Mouse (Mus musculus) hindbrain, embryonic 12.5 days (tissue): ENCODE results near the gene Nrxn2. TPM values are rescaled to one million over a fixed set of nuclear protein-coding genes. Genes with fewer than 3 reads are reported as not detected.
A peak's percentile ranks its signal among the peaks of the same experiment; 100 is the strongest.

ENCODE experiments used
- ATAC-seq: fragments of 200-750 bp; cut with Nextera tagmentation; 2 replicates; pipeline ENCODE4 v1.8.0; 2017; ENCODE audit warnings: moderate TSS enrichment; ENCODE audit not compliant: low FRiP score
- H3K27ac ChIP-seq: fragments of 300-500 bp; sonication (generic); 2 replicates; pipeline ENCODE4 v1.5.1; 2016; ENCODE audit warnings: mild to moderate bottlenecking
- H3K27me3 ChIP-seq: fragments of 300-500 bp; sonication (generic); 2 replicates; pipeline ENCODE4 v1.6.1; 2016; ENCODE audit warnings: mild to moderate bottlenecking
- H3K36me3 ChIP-seq: fragments of 300-500 bp; sonication (generic); 2 replicates; pipeline ENCODE4 v1.6.1; 2016; ENCODE audit warnings: mild to moderate bottlenecking
- H3K4me1 ChIP-seq: fragments of 300-500 bp; sonication (generic); 2 replicates; pipeline ENCODE4 v1.6.1; 2016
- H3K4me2 ChIP-seq: fragments of 300-500 bp; sonication (generic); replicated peaks from 2 replicates; pipeline ENCODE4 v1.6.1; 2016; ENCODE audit warnings: mild to moderate bottlenecking
- H3K4me3 ChIP-seq: fragments of 300-500 bp; sonication (generic); 2 replicates; pipeline ENCODE4 v1.5.1; 2016; ENCODE audit warnings: mild to moderate bottlenecking
- H3K9ac ChIP-seq: fragments of 300-500 bp; sonication (generic); 2 replicates; pipeline ENCODE4 v1.6.1; 2016; ENCODE audit warnings: mild to moderate bottlenecking, moderate library complexity
- H3K9me3 ChIP-seq: fragments of 300-500 bp; sonication (generic); replicated peaks from 2 replicates; pipeline ENCODE4 v1.6.1; 2016; ENCODE audit warnings: mild to moderate bottlenecking
- WGBS: fragments of 180-500 bp; shearing (Covaris S2); methylation state at CpG from one replicate; pipeline ENCODE4 v1.1.7; 2016; 5-methylcytosine and 5-hydroxymethylcytosine counted together
- polyA plus RNA-seq: library from polyadenylated mRNA; unstranded; fragments of >200 nt; fragmentation: Nextera tagmentation; extraction: Ambion mirVana; gene quantifications from 2 replicates; pipeline ENCODE4 v1.2.1, GENCODE M21; 2016

Gene Nrxn2
- polyA plus RNA-seq = 21.3 and 23.0 TPM in 2 replicates

- Histone ChIP-seq H3K9ac (peak within 1 kb of the TSS; percentile 89), H3K4me2 (peak within 1 kb of the TSS; percentile 90), H3K36me3 (no peaks in the 10 kb centered on the region), H3K4me1 (peaks cover 71% of the 10 kb centered on the region), H3K9me3 (no peaks in the 10 kb centered on the region), H3K27ac (peak within 1 kb of the TSS; percentile 94), H3K4me3 (peak within 1 kb of the TSS; percentile 69), H3K27me3 (peaks cover 41% of the 10 kb centered on the region)
- under 1% methylated on average over 43 of the region's 46 CpGs for WGBS
- ATAC-seq = peak; percentile 89
Measured at GRCm38 (mm10) chr19:6418233-6418879, at the start of gene Nrxn2. Gene Nrxn2 (plus strand): TSS chr19:6418731.

DNA sequence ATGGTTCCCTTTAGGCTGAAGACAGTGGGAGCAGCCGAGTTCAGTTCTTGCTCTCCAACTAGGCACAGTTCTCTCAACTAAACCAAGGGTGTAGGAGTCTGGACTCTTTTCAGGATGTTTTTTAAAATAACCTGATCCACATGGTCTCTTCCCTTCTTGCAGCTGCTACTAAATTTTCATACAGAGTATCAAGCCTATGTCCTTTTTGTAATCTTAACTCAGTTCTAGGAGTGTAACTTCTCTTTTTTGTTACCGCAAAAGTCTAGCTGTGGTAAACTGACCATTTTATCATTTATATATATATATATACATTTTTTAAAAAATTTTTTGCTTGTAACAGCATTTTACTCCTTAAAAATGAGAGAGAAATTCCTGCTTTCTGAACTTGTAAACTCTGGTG lies 48.4 kb upstream of the Nrxn2 start:
- H3K27me3 ChIP-seq = no peaks in the 10 kb centered on the region
- WGBS = 92% methylated on average over 2 of the region's 2 CpGs
- no peak for ATAC-seq
- H3K4me3 ChIP-seq = no peak overlapping the region
- no peak overlapping the region for H3K4me2 ChIP-seq
- no peak overlapping the region for H3K9ac ChIP-seq
- H3K27ac ChIP-seq = no peak overlapping the region
- peaks cover 11% of the 10 kb centered on the region for H3K4me1 ChIP-seq
- peaks cover 93% of the 10 kb centered on the region for H3K36me3 ChIP-seq
- H3K9me3 ChIP-seq = no peaks in the 10 kb centered on the region

- Histone ChIP-seq H3K27me3 (no peaks in the 10 kb centered on the region), H3K36me3 (peaks cover 95% of the 10 kb centered on the region), H3K4me2 (no peak overlapping the region), H3K4me1 (peaks cover 2% of the 10 kb centered on the region; the same call in 1 of the 2 replicates), H3K9me3 (no peaks in the 10 kb centered on the region), H3K27ac (no peak overlapping the region), H3K9ac (no peak overlapping the region), H3K4me3 (no peak overlapping the region)
- 94% methylated on average over 3 of the region's 3 CpGs for WGBS
- no peak for ATAC-seq
Measured at GRCm38 (mm10) chr19:6372433-6372832, 46.1 kb upstream of the Nrxn2 start.

GRCm38 (mm10) chr19:6373539-6374400 lies 44.8 kb upstream of the Nrxn2 start:
- H3K27me3 ChIP-seq = no peaks in the 10 kb centered on the region
- no peak overlapping the region for H3K4me3 ChIP-seq
- no peak overlapping the region for H3K4me2 ChIP-seq
- 0 out of 2 replicates have a peak, but pooled peaks cover 6% of the 10 kb centered on the region for H3K4me1 ChIP-seq
- H3K36me3 ChIP-seq = peaks cover 96% of the 10 kb centered on the region
- 72% methylated on average over 12 of the region's 12 CpGs for WGBS
- H3K27ac ChIP-seq = no peak overlapping the region
- H3K9ac ChIP-seq = no peak overlapping the region
- H3K9me3 ChIP-seq = no peaks in the 10 kb centered on the region
- peak; percentile 12; the same call in 1 of the 2 replicates for ATAC-seq

GRCm38 (mm10) chr19:6374571-6374970 lies 44.0 kb upstream of the Nrxn2 start:
- H3K4me3 ChIP-seq = no peak overlapping the region
- H3K27ac ChIP-seq = no peak overlapping the region
- H3K36me3 ChIP-seq = peaks cover 96% of the 10 kb centered on the region
- H3K4me2 ChIP-seq = no peak overlapping the region
- WGBS = 98% methylated on average over 10 of the region's 10 CpGs
- H3K27me3 ChIP-seq = no peaks in the 10 kb centered on the region
- H3K9ac ChIP-seq = no peak overlapping the region
- ATAC-seq = no peak
- no peaks in the 10 kb centered on the region for H3K9me3 ChIP-seq
- 0 out of 2 replicates have a peak, but pooled peaks cover 6% of the 10 kb centered on the region for H3K4me1 ChIP-seq

DNA sequence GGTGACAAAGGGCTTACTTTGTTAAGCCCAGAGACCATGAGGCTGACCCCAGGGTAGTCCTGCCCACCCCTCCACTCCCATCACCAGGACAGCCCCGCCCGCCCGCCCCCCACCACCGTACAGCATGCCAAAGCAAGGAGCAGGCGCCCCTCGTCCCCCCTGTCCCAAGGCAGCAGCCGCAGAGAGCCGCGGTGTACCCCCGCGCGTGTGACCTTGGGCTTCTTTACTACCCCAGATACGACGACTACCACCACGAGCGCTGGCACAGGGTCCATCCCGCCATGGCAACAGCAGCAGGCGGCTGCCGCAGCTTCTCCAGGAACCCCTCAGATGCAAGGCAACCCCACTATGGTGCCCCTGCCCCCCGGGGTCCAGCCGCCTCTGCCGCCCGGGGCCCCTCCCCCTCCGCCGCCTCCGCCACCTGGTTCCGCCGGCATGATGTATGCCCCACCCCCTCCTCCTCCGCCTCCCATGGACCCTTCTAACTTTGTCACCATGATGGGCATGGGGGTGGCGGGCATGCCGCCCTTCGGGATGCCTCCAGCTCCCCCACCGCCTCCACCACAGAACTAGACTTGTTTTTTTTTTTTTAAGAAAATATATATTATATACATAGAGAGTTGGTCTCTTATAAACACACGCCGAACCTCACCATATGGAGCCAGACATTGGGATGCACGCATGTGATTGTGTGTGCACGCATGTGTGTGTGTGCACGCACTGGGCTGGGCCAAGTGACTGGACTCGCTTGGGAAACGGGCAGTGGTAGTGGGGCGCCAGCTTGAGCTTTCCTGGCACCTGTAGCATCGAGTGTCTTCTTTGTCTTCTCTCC lies 42.9 kb upstream of the Nrxn2 start:
- Histone ChIP-seq H3K9me3 (no peaks in the 10 kb centered on the region), H3K4me3 (no peak overlapping the region), H3K27ac (no peak overlapping the region), H3K27me3 (no peaks in the 10 kb centered on the region), H3K36me3 (peaks cover 89% of the 10 kb centered on the region), H3K4me1 (0 out of 2 replicates have a peak, but pooled peaks cover 6% of the 10 kb centered on the region), H3K9ac (no peak overlapping the region), H3K4me2 (no peak overlapping the region)
- ATAC-seq = peak; percentile 19; the same call in 1 of the 2 replicates
- 86% methylated on average over 33 of the region's 42 CpGs for WGBS

GRCm38 (mm10) chr19:6376255-6376564 lies 42.3 kb upstream of the Nrxn2 start:
- Histone ChIP-seq H3K4me3 (no peak overlapping the region), H3K36me3 (peaks cover 83% of the 10 kb centered on the region), H3K27me3 (no peaks in the 10 kb centered on the region), H3K4me2 (no peak overlapping the region), H3K27ac (no peak overlapping the region), H3K4me1 (0 out of 2 replicates have a peak, but pooled peaks cover 6% of the 10 kb centered on the region), H3K9me3 (no peaks in the 10 kb centered on the region), H3K9ac (no peak overlapping the region)
- no peak for ATAC-seq
- 70% methylated on average over 14 of the region's 14 CpGs for WGBS

GRCm38 (mm10) chr19:6376643-6377042 lies 41.9 kb upstream of the Nrxn2 start:
- H3K4me3 ChIP-seq = no peak overlapping the region
- no peak for ATAC-seq
- no peaks in the 10 kb centered on the region for H3K9me3 ChIP-seq
- H3K4me1 ChIP-seq = 0 out of 2 replicates have a peak, but pooled peaks cover 6% of the 10 kb centered on the region
- WGBS = 92% methylated on average over 2 of the region's 2 CpGs
- no peak overlapping the region for H3K27ac ChIP-seq
- no peaks in the 10 kb centered on the region for H3K27me3 ChIP-seq
- no peak overlapping the region for H3K4me2 ChIP-seq
- H3K36me3 ChIP-seq = peaks cover 79% of the 10 kb centered on the region
- H3K9ac ChIP-seq = no peak overlapping the region

DNA sequence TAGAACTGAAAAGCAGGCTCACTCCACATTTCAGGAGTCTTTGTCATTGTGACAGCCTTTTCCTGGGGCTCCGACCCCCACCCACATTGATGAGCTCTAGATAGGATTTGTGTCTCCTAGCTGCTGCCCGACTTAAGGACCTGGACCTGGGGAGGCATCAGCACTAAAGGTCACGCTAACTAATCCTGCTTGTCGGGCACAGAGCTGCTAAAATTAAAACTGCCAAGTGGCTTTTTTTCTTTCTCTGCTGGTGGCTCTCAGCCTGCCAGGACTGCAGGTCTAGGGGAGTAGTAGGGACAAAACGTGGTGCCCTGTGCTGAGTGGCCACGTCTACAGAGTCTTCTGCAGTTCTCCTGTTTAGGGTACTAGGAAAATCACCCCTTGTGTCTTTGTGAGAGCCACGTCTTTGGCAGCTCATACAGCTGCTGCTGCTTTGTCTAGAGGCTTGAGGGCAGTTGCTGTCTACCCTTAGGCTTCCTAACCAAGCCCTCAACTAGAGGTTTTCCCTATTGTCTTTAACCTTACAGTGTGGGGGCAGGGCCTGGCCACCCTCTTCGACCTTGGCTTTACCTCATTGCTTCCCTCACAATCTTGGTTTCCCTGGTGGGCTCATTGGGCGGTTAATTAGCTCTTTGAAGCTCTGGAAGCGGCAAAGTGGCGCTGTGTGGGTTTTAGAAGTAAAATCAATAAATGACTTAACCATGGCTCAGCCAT lies 41.0 kb upstream of the Nrxn2 start:
- peaks cover 70% of the 10 kb centered on the region for H3K36me3 ChIP-seq
- WGBS = 47% methylated on average over 11 of the region's 11 CpGs
- H3K9ac ChIP-seq = no peak overlapping the region
- no peak overlapping the region for H3K4me3 ChIP-seq
- no peak for ATAC-seq
- 0 out of 2 replicates have a peak, but pooled peaks cover 6% of the 10 kb centered on the region for H3K4me1 ChIP-seq
- H3K27me3 ChIP-seq = no peaks in the 10 kb centered on the region
- H3K9me3 ChIP-seq = no peaks in the 10 kb centered on the region
- peak overlapping the region; percentile 52 for H3K27ac ChIP-seq
- H3K4me2 ChIP-seq = no peak overlapping the region

DNA sequence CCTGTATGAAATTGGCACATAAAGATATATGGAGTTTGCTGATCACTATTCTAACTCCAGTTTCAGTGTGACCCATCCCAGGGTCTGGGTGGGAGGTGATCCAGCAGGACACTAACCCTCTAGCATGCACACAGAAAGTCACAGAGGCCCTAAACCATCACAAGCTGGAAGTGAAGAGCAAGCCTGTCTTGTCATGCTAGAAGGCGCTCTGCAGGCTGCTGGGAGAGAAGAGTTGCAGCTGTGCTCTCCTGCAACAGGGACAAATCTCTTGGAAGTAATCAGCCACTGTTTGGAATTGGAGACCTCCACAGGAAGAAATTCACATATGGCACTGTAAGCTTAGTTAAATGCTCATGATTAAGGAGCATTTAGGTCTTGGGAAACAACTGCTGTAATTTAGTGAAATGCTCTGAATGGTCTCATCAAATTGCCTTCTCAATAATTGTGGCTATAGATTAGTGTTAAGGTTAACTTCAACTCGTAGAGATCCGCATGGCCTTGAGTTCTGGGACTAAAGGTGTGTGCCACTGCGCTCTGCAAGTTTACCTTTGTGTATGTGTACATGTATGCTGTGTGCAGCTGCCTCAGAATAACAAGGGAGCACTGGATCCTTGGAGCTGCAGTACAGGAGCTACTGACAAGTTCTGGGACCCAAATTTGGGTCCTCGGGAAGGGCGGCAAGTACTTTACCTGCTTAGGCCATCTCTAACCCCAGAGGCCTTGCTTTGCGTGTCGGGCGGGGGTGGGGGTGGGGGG lies 37.9 kb upstream of the Nrxn2 start:
- WGBS = 91% methylated on average over 9 of the region's 9 CpGs
- no peak overlapping the region for H3K27ac ChIP-seq
- H3K9ac ChIP-seq = no peak overlapping the region
- H3K9me3 ChIP-seq = no peaks in the 10 kb centered on the region
- peaks cover 40% of the 10 kb centered on the region for H3K36me3 ChIP-seq
- H3K4me1 ChIP-seq = peaks cover 21% of the 10 kb centered on the region
- no peak for ATAC-seq
- no peak overlapping the region for H3K4me3 ChIP-seq
- H3K4me2 ChIP-seq = no peak overlapping the region
- no peaks in the 10 kb centered on the region for H3K27me3 ChIP-seq

GRCm38 (mm10) chr19:6381238-6381637 lies 37.3 kb upstream of the Nrxn2 start:
- Histone ChIP-seq H3K36me3 (peaks cover 34% of the 10 kb centered on the region), H3K4me2 (no peak overlapping the region), H3K27me3 (no peaks in the 10 kb centered on the region), H3K4me3 (no peak overlapping the region), H3K9ac (no peak overlapping the region), H3K9me3 (no peaks in the 10 kb centered on the region), H3K4me1 (peaks cover 21% of the 10 kb centered on the region), H3K27ac (no peak overlapping the region)
- 99% methylated on average over 5 of the region's 5 CpGs for WGBS
- no peak for ATAC-seq
